Mouse (Mus musculus): ENCODE results near the gene Tarsl2. TPM values are rescaled to one million over a fixed set of nuclear protein-coding genes. Genes with fewer than 3 reads are reported as not detected.

Tarsl2 gene
- total and polyA plus RNA-seq, 3 experiments: 3.3 to 4.2 (median 4.0) TPM

DNA sequence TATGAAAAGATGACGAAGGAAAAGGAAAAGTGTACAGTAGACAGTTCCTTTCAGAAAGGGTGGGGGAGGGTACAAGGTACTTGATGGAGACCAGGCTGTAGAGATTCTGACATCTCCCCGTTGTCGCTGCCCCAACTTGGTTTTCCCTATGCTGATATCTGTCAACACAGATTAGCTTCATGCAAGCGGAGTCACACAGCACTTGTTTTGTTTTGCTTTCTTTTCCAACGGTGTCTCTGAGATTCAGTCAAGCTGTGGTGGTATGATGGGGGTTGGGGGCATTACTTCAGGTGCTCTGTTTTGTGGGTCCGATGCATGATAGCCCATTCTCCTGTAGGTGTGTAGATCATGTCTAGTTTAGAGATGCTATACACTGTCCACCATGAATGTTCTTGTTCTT, 22.8 kb downstream of the Tarsl2 start:
- in situ Hi-C loops (cut with MboI; ENCODE audit: low pct_ligation_motif_present, low pct_unique_long_range_greater_than_20kb, low sequenced_read_pairs): no loop called here
- no peak overlapping the region for H3K27ac ChIP-seq (ENCODE audit: insufficient read depth, low read depth)
- no peaks in the 10 kb centered on the region for H3K4me1 ChIP-seq (ENCODE audit: control insufficient read depth in 1 of 2, insufficient read depth in 2 of 2)
- DNase-seq (ENCODE audit: extremely low read depth): no peak
- no peaks in the 10 kb centered on the region for H3K9me3 ChIP-seq (replicated peaks; ENCODE audit: low read length)
- H3K36me3 ChIP-seq (replicated peaks in 1 of 2; ENCODE audit: control insufficient read depth in 1 of 2, insufficient read depth in 1 of 2, low read length in 1 of 2): peaks cover 0 to 14% of the 10 kb centered on the region in 2 experiments
- H3K27me3 ChIP-seq (replicated peaks): no peaks in the 10 kb centered on the region
- no peak overlapping the region for H3K9ac ChIP-seq (ENCODE audit: insufficient read depth, low read depth)
- no peak overlapping the region for H3K4me3 ChIP-seq (replicated peaks in 1 of 3; ENCODE audit: low read depth in 2 of 3, low read length in 2 of 3, poor library complexity in 1 of 3)
- no peak overlapping the region for H3K4me2 ChIP-seq (ENCODE audit: insufficient read depth, low read depth, poor library complexity, severe bottlenecking)
- dilution Hi-C loops (cut with MboI; ENCODE audit: extremely low pct_ligation_motif_present, extremely low pct_unique_long_range_greater_than_20kb, low sequenced_read_pairs): no loop called here
- TF ChIP-seq MYC (IDR thresholded peaks at IDR 0.05; ENCODE audit: low read depth, low read length): no peak
- no peaks in the 10 kb centered on the region for H3K79me2 ChIP-seq (replicated peaks; ENCODE audit: control insufficient read depth, extremely low read depth, insufficient read depth, poor library complexity, severe bottlenecking)

DNA sequence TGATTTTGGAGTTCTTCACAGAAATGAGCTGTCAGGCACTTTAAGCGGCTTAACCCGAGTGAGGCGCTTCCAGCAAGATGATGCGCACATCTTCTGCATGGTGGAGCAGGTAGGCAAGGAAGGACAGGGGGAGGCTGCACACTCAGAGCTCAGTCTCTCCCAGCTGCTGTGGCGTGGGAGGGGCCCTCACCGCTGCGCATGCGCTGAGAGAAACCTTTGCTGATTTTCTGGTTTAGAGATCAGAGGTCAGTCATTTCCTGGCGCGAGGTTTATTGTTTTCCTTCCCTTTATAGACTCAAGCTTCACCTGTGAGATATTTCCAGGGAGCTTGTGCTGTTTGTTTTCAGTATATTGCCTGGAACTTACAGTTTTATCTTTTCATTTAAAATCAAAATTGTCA, 33.4 kb downstream of the Tarsl2 start:
- TF ChIP-seq MAFK (IDR thresholded peaks at IDR 0.05; ENCODE audit: insufficient replicate concordance, low read length): no peak
- TF ChIP-seq ZKSCAN1 (IDR thresholded peaks at IDR 0.05; ENCODE audit: borderline replicate concordance, low read depth, low read length): no peak
- Histone ChIP-seq H3K36me3 (replicated peaks in 1 of 2; ENCODE audit: control insufficient read depth in 1 of 2, insufficient read depth in 1 of 2, low read length in 1 of 2) (peaks cover 0 to 9% of the 10 kb centered on the region in 2 experiments), H3K4me3 (replicated peaks in 1 of 3; ENCODE audit: low read depth in 2 of 3, low read length in 2 of 3, poor library complexity in 1 of 3) (no peak overlapping the region), H3K27me3 (replicated peaks) (no peaks in the 10 kb centered on the region), H3K4me2 (ENCODE audit: insufficient read depth, low read depth, poor library complexity, severe bottlenecking) (no peak overlapping the region), H3K4me1 (ENCODE audit: control insufficient read depth in 1 of 2, insufficient read depth in 2 of 2) (no peaks in the 10 kb centered on the region), H3K9ac (ENCODE audit: insufficient read depth, low read depth) (no peak overlapping the region), H3K9me3 (replicated peaks; ENCODE audit: low read length) (no peaks in the 10 kb centered on the region), H3K79me2 (replicated peaks; ENCODE audit: control insufficient read depth, extremely low read depth, insufficient read depth, poor library complexity, severe bottlenecking) (no peaks in the 10 kb centered on the region), H3K27ac (ENCODE audit: insufficient read depth, low read depth) (no peak overlapping the region)
- dilution Hi-C loops (cut with MboI; ENCODE audit: extremely low pct_ligation_motif_present, extremely low pct_unique_long_range_greater_than_20kb, low sequenced_read_pairs): no loop called here
- no peak for DNase-seq (ENCODE audit: extremely low read depth)
- in situ Hi-C loops (cut with MboI; ENCODE audit: low pct_ligation_motif_present, low pct_unique_long_range_greater_than_20kb, low sequenced_read_pairs): no loop called here

DNA sequence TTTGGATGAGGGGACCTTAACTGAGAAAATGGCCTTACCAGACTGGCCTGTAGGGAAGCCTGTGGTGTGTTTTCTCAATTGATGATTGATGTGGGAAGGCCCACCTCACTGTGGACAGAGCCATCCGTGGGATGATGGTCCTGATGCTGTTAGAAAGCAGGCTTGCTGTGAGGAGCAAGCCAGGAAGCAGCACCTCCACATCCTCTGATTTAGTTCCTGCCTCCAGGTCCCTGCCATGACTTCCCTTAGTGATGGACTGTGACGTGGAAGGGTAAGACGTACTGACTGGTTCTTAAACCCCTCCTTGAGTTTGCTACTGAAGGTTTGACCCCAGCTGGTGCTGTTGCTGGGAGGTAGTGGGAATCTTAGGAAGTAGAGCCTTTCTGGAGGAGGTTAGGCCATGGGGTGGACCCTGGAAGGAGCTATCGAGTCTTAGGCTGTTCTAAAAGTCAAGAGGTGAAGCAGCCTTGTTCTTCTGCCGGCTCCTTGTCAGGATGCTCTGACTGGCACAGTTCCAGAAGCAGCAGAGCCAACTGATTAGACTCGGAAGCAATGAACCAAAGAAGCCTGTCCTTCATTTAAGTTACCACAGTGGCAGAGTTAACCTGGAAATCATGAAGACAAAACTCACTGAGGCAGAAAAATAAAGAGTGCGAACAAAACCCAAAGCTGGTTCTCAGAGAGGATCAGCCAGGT, 34.4 kb downstream of the Tarsl2 start:
- dilution Hi-C loops (cut with MboI; ENCODE audit: extremely low pct_ligation_motif_present, extremely low pct_unique_long_range_greater_than_20kb, low sequenced_read_pairs) (no loop called here), in situ Hi-C loops (cut with MboI; ENCODE audit: low pct_ligation_motif_present, low pct_unique_long_range_greater_than_20kb, low sequenced_read_pairs) (no loop called here)
- Histone ChIP-seq H3K4me1 (ENCODE audit: control insufficient read depth in 1 of 2, insufficient read depth in 2 of 2) (no peaks in the 10 kb centered on the region), H3K4me2 (ENCODE audit: insufficient read depth, low read depth, poor library complexity, severe bottlenecking) (no peak overlapping the region), H3K4me3 (replicated peaks in 1 of 3; ENCODE audit: low read depth in 2 of 3, low read length in 2 of 3, poor library complexity in 1 of 3) (no peak overlapping the region), H3K9ac (ENCODE audit: insufficient read depth, low read depth) (no peak overlapping the region), H3K36me3 (replicated peaks in 1 of 2; ENCODE audit: control insufficient read depth in 1 of 2, insufficient read depth in 1 of 2, low read length in 1 of 2) (peaks cover 0 to 11% of the 10 kb centered on the region in 2 experiments), H3K27ac (ENCODE audit: insufficient read depth, low read depth) (no peak overlapping the region), H3K79me2 (replicated peaks; ENCODE audit: control insufficient read depth, extremely low read depth, insufficient read depth, poor library complexity, severe bottlenecking) (no peaks in the 10 kb centered on the region), H3K27me3 (replicated peaks) (no peaks in the 10 kb centered on the region), H3K9me3 (replicated peaks; ENCODE audit: low read length) (no peaks in the 10 kb centered on the region)
- TF ChIP-seq ZKSCAN1 (IDR thresholded peaks at IDR 0.05; ENCODE audit: borderline replicate concordance, low read depth, low read length) (no peak), GABPA (IDR thresholded peaks at IDR 0.05; ENCODE audit: insufficient replicate concordance, low read depth, low read length) (no peak), CHD1 (IDR thresholded peaks at IDR 0.05; ENCODE audit: low read depth, low read length) (no peak), TBP (conservative IDR thresholded peaks at IDR 0.05; ENCODE audit: low read depth, low read length) (no peak), MXI1 (IDR thresholded peaks at IDR 0.05; ENCODE audit: low read depth, low read length) (no peak), EP300 (IDR thresholded peaks at IDR 0.05; ENCODE audit: low read length) (no peak), TCF12 (IDR thresholded peaks at IDR 0.05; ENCODE audit: low read depth, low read length) (no peak), CHD2 (IDR thresholded peaks at IDR 0.05; ENCODE audit: low read length) (no peak), POLR2AphosphoS2 (IDR thresholded peaks at IDR 0.05; ENCODE audit: low read depth, low read length) (no peak), PAX5 (IDR thresholded peaks at IDR 0.05; ENCODE audit: low read length) (no peak), HCFC1 (IDR thresholded peaks at IDR 0.05; ENCODE audit: low read depth, low read length) (no peak), NELFE (IDR thresholded peaks at IDR 0.05; ENCODE audit: low read depth, low read length) (no peak), USF2 (conservative IDR thresholded peaks at IDR 0.05; ENCODE audit: low read depth, low read length) (no peak), JUN (IDR thresholded peaks at IDR 0.05; ENCODE audit: insufficient read depth, low read depth, low read length) (no peak), ZMIZ1 (IDR thresholded peaks at IDR 0.05; ENCODE audit: low read depth, low read length) (no peak), SMC3 (IDR thresholded peaks at IDR 0.05; ENCODE audit: low read depth, low read length) (no peak), MAZ (IDR thresholded peaks at IDR 0.05; ENCODE audit: low read depth, low read length) (no peak), KAT2A (IDR thresholded peaks at IDR 0.05; ENCODE audit: insufficient replicate concordance, low read length) (no peak), ZC3H11A (IDR thresholded peaks at IDR 0.05; ENCODE audit: low read depth, low read length) (no peak), MYC (IDR thresholded peaks at IDR 0.05; ENCODE audit: low read depth, low read length) (no peak)
- no peak for DNase-seq (ENCODE audit: extremely low read depth)

Measured in CH12.LX (cell line).